Mouse (Mus musculus): ENCODE data around the gene Rbp3. TPM values are rescaled to one million over a fixed set of nuclear protein-coding genes. Genes with fewer than 3 reads are reported as not detected.

Gene Rbp3
- polyA plus RNA-seq, 1 experiment from 2014 or later: 0.03 TPM

GRCm38 (mm10) chr14:33939117-33939516 is 14.7 kb upstream of the Rbp3 start:
- Histone ChIP-seq H3K4me2 (peak overlapping the region; percentile 63), H3K27me3 (replicated peaks) (peaks cover 32% of the 10 kb centered on the region), H3K4me1 (peaks cover 16% of the 10 kb centered on the region), H3K9me3 (no peaks in the 10 kb centered on the region), H3K36me3 (no peaks in the 10 kb centered on the region), H3K4me3 (peak overlapping the region; percentile 35), H3K27ac (replicated peaks) (no peak overlapping the region), H3K9ac (peak overlapping the region; percentile 63; the same call in 1 of the 2 replicates)
- no peak for ATAC-seq (ENCODE audit: extremely low read depth, insufficient number of reproducible peaks, low FRiP score, low TSS enrichment)
- whole genome bisulfite sequencing: 22% methylated on average over 9 of the region's 9 CpGs

DNA sequence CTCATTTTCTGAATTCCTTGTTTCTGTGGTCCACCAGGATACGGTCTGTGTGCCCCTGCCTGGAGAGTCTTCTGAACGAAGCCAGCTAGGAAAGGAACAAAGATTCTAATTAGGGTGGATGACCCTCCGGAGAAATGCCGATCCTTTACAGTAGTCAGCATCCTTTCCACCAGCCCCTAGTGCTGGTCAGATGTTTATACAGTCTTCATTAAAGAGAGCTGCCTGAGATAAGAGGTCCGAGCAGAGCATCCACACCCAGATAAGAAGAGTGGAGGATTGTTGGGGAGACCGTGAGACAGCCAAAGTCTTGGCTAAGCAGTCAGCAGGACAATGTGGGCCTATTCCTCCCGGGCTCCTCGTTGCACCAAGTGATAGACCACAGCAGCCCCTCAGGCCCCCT is 13.1 kb upstream of the Rbp3 start, which contains the start of gene Gdf2:
TSS of gene Gdf2 (plus strand) at position 301 of the 400 bp plus-strand sequence.
- peaks cover 16% of the 10 kb centered on the region for H3K4me1 ChIP-seq
- no peak within 1 kb of the TSS for H3K9ac ChIP-seq
- H3K9me3 ChIP-seq: no peaks in the 10 kb centered on the region
- peak within 1 kb of the TSS; percentile 25; the same call in 1 of the 2 replicates for H3K4me2 ChIP-seq
- WGBS: 17% methylated on average over 8 of the region's 8 CpGs
- no peaks in the 10 kb centered on the region for H3K36me3 ChIP-seq
- peaks cover 16% of the 10 kb centered on the region for H3K27me3 ChIP-seq (replicated peaks)
- H3K4me3 ChIP-seq: no peak within 1 kb of the TSS
- ATAC-seq (ENCODE audit: extremely low read depth, insufficient number of reproducible peaks, low FRiP score, low TSS enrichment): no peak
- no peak within 1 kb of the TSS for H3K27ac ChIP-seq (replicated peaks)

DNA sequence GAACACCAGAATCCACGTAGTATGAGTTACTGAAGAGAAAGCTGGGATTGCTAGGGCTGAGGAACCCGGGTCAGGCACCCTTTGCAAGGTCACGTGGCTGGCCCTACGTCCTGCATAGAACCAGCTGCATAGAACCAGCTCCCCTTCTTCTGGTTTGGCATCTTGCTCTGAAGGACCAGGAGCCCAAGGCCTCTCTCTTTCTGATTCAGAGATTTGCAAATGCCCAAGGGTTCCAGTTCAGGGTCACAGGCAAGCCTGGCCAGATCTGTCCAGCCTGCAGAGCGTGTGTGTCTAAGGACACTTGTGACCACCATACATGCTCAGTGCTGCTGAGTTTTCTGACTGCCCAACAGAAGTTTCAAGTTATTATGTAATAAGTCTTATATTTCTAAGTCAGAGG is 11.6 kb upstream of the Rbp3 start:
- ATAC-seq (ENCODE audit: extremely low read depth, insufficient number of reproducible peaks, low FRiP score, low TSS enrichment): no peak
- Histone ChIP-seq H3K9ac (no peak overlapping the region), H3K36me3 (no peaks in the 10 kb centered on the region), H3K27ac (replicated peaks) (no peak overlapping the region), H3K4me3 (no peak overlapping the region), H3K27me3 (replicated peaks) (0 out of 2 replicates have a peak, but pooled peaks cover 3% of the 10 kb centered on the region), H3K4me1 (peaks cover 16% of the 10 kb centered on the region), H3K4me2 (no peak overlapping the region), H3K9me3 (no peaks in the 10 kb centered on the region)
- WGBS: 60% methylated on average over 5 of the region's 5 CpGs

DNA sequence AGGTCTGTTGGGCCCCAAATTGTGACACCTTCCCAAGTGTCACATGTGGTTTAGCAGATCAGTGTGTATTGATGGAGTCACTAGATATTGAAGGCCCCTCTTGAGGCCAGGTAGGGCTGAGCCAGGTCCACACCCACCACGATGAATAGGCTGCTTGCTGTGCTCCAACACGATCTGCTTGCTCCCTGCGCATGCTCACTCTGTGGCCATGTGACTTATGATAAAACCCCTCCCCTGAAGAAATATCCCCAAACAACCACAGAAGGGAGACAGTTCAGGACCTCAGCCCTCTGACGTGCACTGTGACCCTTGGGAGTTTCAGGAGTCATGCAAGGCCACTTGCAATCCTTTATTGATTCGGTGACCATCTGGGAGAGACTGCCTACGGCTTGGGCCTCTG is 7.7 kb upstream of the Rbp3 start:
- Histone ChIP-seq H3K4me1 (peaks cover 6% of the 10 kb centered on the region; the same call in 1 of the 2 replicates), H3K36me3 (no peaks in the 10 kb centered on the region), H3K9me3 (no peaks in the 10 kb centered on the region), H3K9ac (no peak overlapping the region), H3K27ac (replicated peaks) (no peak overlapping the region), H3K4me2 (no peak overlapping the region), H3K27me3 (replicated peaks) (no peaks in the 10 kb centered on the region), H3K4me3 (no peak overlapping the region)
- no peak for ATAC-seq (ENCODE audit: extremely low read depth, insufficient number of reproducible peaks, low FRiP score, low TSS enrichment)
- 72% methylated on average over 6 of the region's 6 CpGs for WGBS

GRCm38 (mm10) chr14:33952233-33952981 is 1.4 kb upstream of the Rbp3 start:
- Histone ChIP-seq H3K4me2 (no peak overlapping the region), H3K27me3 (replicated peaks) (no peaks in the 10 kb centered on the region), H3K9me3 (no peaks in the 10 kb centered on the region), H3K4me3 (no peak overlapping the region), H3K4me1 (no peaks in the 10 kb centered on the region), H3K27ac (replicated peaks) (no peak overlapping the region), H3K36me3 (no peaks in the 10 kb centered on the region), H3K9ac (no peak overlapping the region)
- no peak for ATAC-seq (ENCODE audit: extremely low read depth, insufficient number of reproducible peaks, low FRiP score, low TSS enrichment)
- 50% methylated on average over 6 of the region's 6 CpGs for WGBS

DNA sequence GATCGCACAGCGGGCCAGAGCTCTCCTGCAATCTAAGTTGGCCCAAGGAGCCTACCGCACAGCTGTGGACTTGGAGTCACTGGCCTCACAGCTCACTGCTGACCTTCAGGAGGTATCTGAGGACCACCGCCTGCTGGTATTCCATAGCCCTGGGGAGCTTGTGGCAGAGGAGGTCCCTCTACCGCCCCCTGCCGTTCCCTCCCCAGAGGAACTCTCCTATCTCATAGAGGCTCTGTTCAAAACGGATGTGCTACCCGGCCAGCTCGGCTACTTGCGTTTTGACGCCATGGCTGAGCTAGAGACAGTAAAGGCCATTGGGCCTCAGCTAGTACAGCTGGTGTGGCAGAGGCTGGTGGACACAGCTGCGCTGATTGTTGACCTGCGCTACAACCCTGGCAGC is 2.3 kb downstream of the Rbp3 start:
- Histone ChIP-seq H3K27ac (replicated peaks) (no peak overlapping the region), H3K4me3 (no peak overlapping the region), H3K9ac (no peak overlapping the region), H3K4me2 (no peak overlapping the region), H3K4me1 (peaks cover 14% of the 10 kb centered on the region), H3K36me3 (no peaks in the 10 kb centered on the region), H3K27me3 (replicated peaks) (0 out of 2 replicates have a peak, but pooled peaks cover 3% of the 10 kb centered on the region), H3K9me3 (no peaks in the 10 kb centered on the region)
- no peak for ATAC-seq (ENCODE audit: extremely low read depth, insufficient number of reproducible peaks, low FRiP score, low TSS enrichment)
- WGBS: 61% methylated on average over 13 of the region's 13 CpGs

DNA sequence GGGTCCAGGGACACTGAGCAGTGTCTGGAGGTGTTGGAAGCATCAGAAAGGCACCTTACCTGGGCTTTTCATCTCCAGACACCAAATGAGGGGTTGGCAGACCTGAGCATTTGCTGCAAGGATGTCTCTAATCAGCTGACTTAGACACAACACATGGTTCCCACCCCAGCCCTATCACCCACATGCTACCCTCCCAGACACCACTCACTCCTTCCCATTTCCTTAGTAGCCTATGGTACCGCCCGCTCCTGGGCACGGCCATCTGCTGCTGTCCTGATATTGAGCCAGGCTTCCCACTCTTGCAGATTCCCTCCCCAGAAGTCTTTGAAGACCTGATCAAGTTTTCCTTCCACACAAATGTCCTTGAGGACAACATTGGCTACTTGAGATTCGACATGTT is 4.4 kb downstream of the Rbp3 start:
- 55% methylated on average over 4 of the region's 4 CpGs for WGBS
- Histone ChIP-seq H3K9me3 (no peaks in the 10 kb centered on the region), H3K4me3 (no peak overlapping the region), H3K27me3 (replicated peaks) (0 out of 2 replicates have a peak, but pooled peaks cover 3% of the 10 kb centered on the region), H3K36me3 (no peaks in the 10 kb centered on the region), H3K4me1 (peaks cover 14% of the 10 kb centered on the region), H3K27ac (replicated peaks) (no peak overlapping the region), H3K4me2 (no peak overlapping the region), H3K9ac (no peak overlapping the region)
- no peak for ATAC-seq (ENCODE audit: extremely low read depth, insufficient number of reproducible peaks, low FRiP score, low TSS enrichment)

- Histone ChIP-seq H3K4me2 (no peak overlapping the region), H3K4me1 (peaks cover 14% of the 10 kb centered on the region), H3K36me3 (no peaks in the 10 kb centered on the region), H3K9ac (no peak overlapping the region), H3K27me3 (replicated peaks) (0 out of 2 replicates have a peak, but pooled peaks cover 3% of the 10 kb centered on the region), H3K27ac (replicated peaks) (no peak overlapping the region), H3K9me3 (no peaks in the 10 kb centered on the region), H3K4me3 (no peak overlapping the region)
- WGBS: 6% methylated on average over 3 of the region's 3 CpGs
- no peak for ATAC-seq (ENCODE audit: extremely low read depth, insufficient number of reproducible peaks, low FRiP score, low TSS enrichment)
These were observed 5.0 kb downstream of the Rbp3 start for GRCm38 (mm10) chr14:33958841-33959240.

GRCm38 (mm10) chr14:33959341-33959740 is 5.5 kb downstream of the Rbp3 start:
- H3K27me3 ChIP-seq (replicated peaks): 0 out of 2 replicates have a peak, but pooled peaks cover 3% of the 10 kb centered on the region
- ATAC-seq (ENCODE audit: extremely low read depth, insufficient number of reproducible peaks, low FRiP score, low TSS enrichment): no peak

DNA sequence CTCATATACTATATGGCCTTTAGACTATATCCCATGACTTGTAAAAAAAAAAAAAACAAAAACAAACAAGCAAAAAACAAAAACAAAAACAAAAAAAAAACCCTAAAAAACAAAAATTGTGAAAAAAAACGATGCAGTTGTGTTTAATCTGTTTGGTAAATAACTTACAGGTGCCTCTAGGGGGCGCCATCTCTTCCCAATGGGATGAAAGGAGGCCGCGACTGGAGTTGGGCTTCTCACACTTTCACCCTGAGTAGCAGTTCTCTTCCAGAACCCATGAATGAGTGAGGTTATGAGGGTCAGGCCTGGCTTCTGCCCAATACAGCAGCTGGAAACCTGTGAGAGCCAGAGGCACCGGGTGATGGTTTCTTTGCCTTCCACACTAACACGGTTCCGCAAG is 11.9 kb downstream of the Rbp3 start:
- no peak overlapping the region for H3K4me3 ChIP-seq
- no peaks in the 10 kb centered on the region for H3K27me3 ChIP-seq (replicated peaks)
- H3K4me1 ChIP-seq: no peaks in the 10 kb centered on the region
- no peaks in the 10 kb centered on the region for H3K9me3 ChIP-seq
- no peak for ATAC-seq (ENCODE audit: extremely low read depth, insufficient number of reproducible peaks, low FRiP score, low TSS enrichment)
- H3K4me2 ChIP-seq: no peak overlapping the region
- H3K9ac ChIP-seq: no peak overlapping the region
- WGBS: 51% methylated on average over 7 of the region's 7 CpGs
- no peak overlapping the region for H3K27ac ChIP-seq (replicated peaks)
- H3K36me3 ChIP-seq: no peaks in the 10 kb centered on the region

More at GRCm38 (mm10) chr14:33959341-33959740, 5.5 kb downstream of the Rbp3 start:
- Histone ChIP-seq H3K9ac (no peak overlapping the region), H3K36me3 (no peaks in the 10 kb centered on the region), H3K27ac (replicated peaks) (no peak overlapping the region), H3K9me3 (no peaks in the 10 kb centered on the region), H3K4me2 (no peak overlapping the region), H3K4me3 (no peak overlapping the region), H3K4me1 (peaks cover 14% of the 10 kb centered on the region)
- WGBS: 6% methylated on average over 9 of the region's 9 CpGs

GRCm38 (mm10) chr14:33972679-33973078 is 18.9 kb downstream of the Rbp3 start:
- Histone ChIP-seq H3K27me3 (replicated peaks) (peaks cover 25% of the 10 kb centered on the region), H3K4me1 (peaks cover under 1% of the 10 kb centered on the region; the same call in 1 of the 2 replicates), H3K9me3 (no peaks in the 10 kb centered on the region), H3K27ac (replicated peaks) (no peak overlapping the region), H3K4me3 (no peak overlapping the region), H3K9ac (no peak overlapping the region), H3K4me2 (no peak overlapping the region), H3K36me3 (no peaks in the 10 kb centered on the region)
- WGBS: 38% methylated on average over 7 of the region's 7 CpGs
- no peak for ATAC-seq (ENCODE audit: extremely low read depth, insufficient number of reproducible peaks, low FRiP score, low TSS enrichment)

GRCm38 (mm10) chr14:33974752-33975151 is 20.9 kb downstream of the Rbp3 start:
- H3K27ac ChIP-seq (replicated peaks): no peak overlapping the region
- H3K4me1 ChIP-seq: peaks cover 15% of the 10 kb centered on the region; the same call in 1 of the 2 replicates
- no peak for ATAC-seq (ENCODE audit: extremely low read depth, insufficient number of reproducible peaks, low FRiP score, low TSS enrichment)
- peaks cover 46% of the 10 kb centered on the region for H3K27me3 ChIP-seq (replicated peaks)
- no peak overlapping the region for H3K4me2 ChIP-seq
- no peaks in the 10 kb centered on the region for H3K9me3 ChIP-seq
- no peak overlapping the region for H3K9ac ChIP-seq
- WGBS: 64% methylated on average over 5 of the region's 5 CpGs
- H3K36me3 ChIP-seq: no peaks in the 10 kb centered on the region
- no peak overlapping the region for H3K4me3 ChIP-seq
